Mouse (Mus musculus): ENCODE measurements around the gene 2610318N02Rik. TPM values are rescaled to one million over a fixed set of nuclear protein-coding genes. Genes with fewer than 3 reads are reported as not detected.
A peak's percentile ranks its signal among the peaks of the same experiment; 100 is the strongest.

Gene 2610318N02Rik
- polyA plus RNA-seq, 1 experiment from 2014 or later: 13.1 TPM

DNA sequence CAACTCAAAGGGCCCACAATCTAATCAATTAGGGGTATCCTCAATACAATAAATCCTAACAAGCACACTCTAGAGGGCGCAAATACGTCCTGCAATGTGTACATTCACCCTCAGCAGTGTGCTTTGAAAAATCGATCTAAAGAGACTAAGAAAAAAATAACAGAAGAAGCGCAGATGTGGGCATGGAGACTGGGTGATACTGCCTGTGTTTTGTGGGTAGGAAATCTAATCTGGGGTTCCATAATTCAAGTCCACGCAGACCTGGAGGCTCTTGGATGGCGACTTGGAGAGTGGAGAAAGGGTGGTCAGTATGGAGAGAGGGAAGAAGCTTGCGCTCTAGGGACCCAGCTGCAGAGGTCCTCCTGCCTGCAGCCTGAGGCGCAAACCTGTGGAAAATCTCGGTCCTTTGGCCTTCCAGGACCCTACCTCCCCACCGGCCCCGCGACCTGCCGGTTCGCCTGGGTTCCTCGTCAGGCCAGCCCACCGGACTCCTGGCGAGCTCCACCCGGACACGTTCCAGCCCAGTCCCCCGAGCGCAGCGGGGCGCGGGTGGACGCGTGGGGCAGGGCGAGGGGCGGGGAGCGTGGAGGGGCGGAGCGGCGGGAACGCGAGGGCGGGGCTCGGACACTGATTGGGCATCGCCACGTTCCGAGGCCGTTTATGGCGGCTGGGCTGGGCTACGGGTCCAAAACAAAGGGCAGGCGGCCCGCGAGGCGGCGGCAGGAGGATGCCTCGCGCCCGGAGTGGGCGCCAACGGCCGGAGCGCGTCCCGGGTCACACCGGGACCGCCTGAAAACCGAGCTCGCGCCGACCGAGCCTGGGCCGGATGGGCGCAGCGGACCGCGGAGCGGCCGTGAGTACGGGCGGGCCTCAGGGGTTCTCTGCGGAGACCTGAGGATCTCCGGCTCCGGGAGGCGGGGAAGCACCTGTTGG is 55.2 kb downstream of the 2610318N02Rik start, which contains the start of gene Ypel1:
TSS of gene Ypel1 (plus strand) at position 186 of the 933 bp plus-strand sequence.
- ATAC-seq (ENCODE audit: low FRiP score): peak; percentile 96
- Histone ChIP-seq H3K27me3 (replicated peaks) (no peaks in the 10 kb centered on the region), H3K9ac (replicated peaks) (peak within 1 kb of the TSS; percentile 75), H3K4me3 (replicated peaks) (peak within 1 kb of the TSS; percentile 86), H3K4me1 (peaks cover 27% of the 10 kb centered on the region), H3K9me3 (replicated peaks) (no peaks in the 10 kb centered on the region), H3K4me2 (peak within 1 kb of the TSS; percentile 79), H3K27ac (replicated peaks) (peak within 1 kb of the TSS; percentile 92), H3K36me3 (peaks cover 2% of the 10 kb centered on the region; the same call in 1 of the 2 replicates)
- under 1% methylated on average over 75 of the region's 76 CpGs for WGBS

DNA sequence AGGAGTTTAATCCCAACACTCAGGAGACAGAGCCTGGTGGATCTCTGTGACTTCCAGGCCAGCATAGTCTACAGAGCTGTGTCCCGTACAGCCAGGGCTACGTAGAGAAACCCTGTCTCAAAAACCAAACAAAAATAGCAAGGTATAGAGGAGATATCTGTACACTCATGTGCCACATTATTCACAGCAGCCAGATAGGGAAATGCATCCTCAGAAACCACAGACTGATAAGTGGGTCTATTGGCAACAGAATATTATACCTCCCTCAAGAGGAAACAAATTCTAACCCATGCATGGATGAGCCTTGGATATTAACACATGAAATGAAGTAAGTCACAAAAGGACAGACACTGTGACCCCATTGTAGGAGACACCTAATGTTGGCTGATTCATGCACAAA is 57.4 kb downstream of the 2610318N02Rik start:
- no peak overlapping the region for H3K4me3 ChIP-seq (replicated peaks)
- peaks cover 17% of the 10 kb centered on the region for H3K4me1 ChIP-seq
- no peak for ATAC-seq (ENCODE audit: low FRiP score)
- 90% methylated on average over 2 of the region's 2 CpGs for WGBS
- no peak overlapping the region for H3K4me2 ChIP-seq
- no peaks in the 10 kb centered on the region for H3K36me3 ChIP-seq
- no peaks in the 10 kb centered on the region for H3K9me3 ChIP-seq (replicated peaks)
- no peaks in the 10 kb centered on the region for H3K27me3 ChIP-seq (replicated peaks)
- H3K9ac ChIP-seq (replicated peaks): no peak overlapping the region
- H3K27ac ChIP-seq (replicated peaks): no peak overlapping the region

MicroRNAs encoded within 50 kb of the gene (microRNA counts, 519-probe panel; counts per million panel counts)
- microRNA mmu-miR-130b (3,412 counts per million, percentile 83 among the panel's probes with 10 or more counts), microRNA mmu-miR-301b (2,812 counts per million, percentile 67 among the panel's probes with 10 or more counts)

Small RNA genes within 50 kb of the gene (microRNA-seq; reads per million reads assigned to microRNA genes)
- gene Mir130b (3,218 reads per million, percentile 90 among the genes with 10 or more reads in this experiment), gene Mir301b (85.2 reads per million, percentile 50 among the genes with 10 or more reads in this experiment)

Other genes with a start within 250 kb of the 2610318N02Rik start
- 25.6 and 27.8 TPM in 2 replicates for gene Ppm1f, start 228.7 kb downstream of the 2610318N02Rik start, polyA plus RNA-seq (2015; fragmentation: Nextera tagmentation; extraction: Ambion mirVana)
- gene Mapk1, start 141.8 kb downstream of the 2610318N02Rik start, polyA plus RNA-seq (2015; fragmentation: Nextera tagmentation; extraction: Ambion mirVana): 184 and 188 TPM in 2 replicates
- 77.5 and 94.9 TPM in 2 replicates for gene Ypel1, start 55.5 kb downstream of the 2610318N02Rik start, polyA plus RNA-seq (2015; fragmentation: Nextera tagmentation; extraction: Ambion mirVana)
- gene Ppil2, start 13.9 kb downstream of the 2610318N02Rik start, polyA plus RNA-seq (2015; fragmentation: Nextera tagmentation; extraction: Ambion mirVana): 134 and 143 TPM in 2 replicates
- 38.4 and 57.3 TPM in 2 replicates for gene Sdf2l1, start 7.2 kb upstream of the 2610318N02Rik start, polyA plus RNA-seq (2015; fragmentation: Nextera tagmentation; extraction: Ambion mirVana)
- gene Ydjc, start 19.5 kb upstream of the 2610318N02Rik start, polyA plus RNA-seq (2015; fragmentation: Nextera tagmentation; extraction: Ambion mirVana): 45.6 and 52.3 TPM in 2 replicates
- 2.7 and 3.5 TPM in 2 replicates for gene Ccdc116, start 22.1 kb upstream of the 2610318N02Rik start, polyA plus RNA-seq (2015; fragmentation: Nextera tagmentation; extraction: Ambion mirVana)
- 288 and 306 TPM in 2 replicates for gene Ube2l3, start 77.5 kb upstream of the 2610318N02Rik start, polyA plus RNA-seq (2015; fragmentation: Nextera tagmentation; extraction: Ambion mirVana)
- gene Rimbp3, start 83.4 kb upstream of the 2610318N02Rik start, polyA plus RNA-seq (2015; fragmentation: Nextera tagmentation; extraction: Ambion mirVana): 1.9 and 2.1 TPM in 2 replicates
- gene Hic2, start 108.4 kb upstream of the 2610318N02Rik start, polyA plus RNA-seq (2015; fragmentation: Nextera tagmentation; extraction: Ambion mirVana): 6.7 and 7.4 TPM in 2 replicates
- gene Tmem191c, start 150.9 kb upstream of the 2610318N02Rik start, polyA plus RNA-seq (2015; fragmentation: Nextera tagmentation; extraction: Ambion mirVana): 87.0 and 112 TPM in 2 replicates
- 1.0 and 1.9 TPM in 2 replicates for gene Serpind1, start 206.2 kb upstream of the 2610318N02Rik start, polyA plus RNA-seq (2015; fragmentation: Nextera tagmentation; extraction: Ambion mirVana)